Mouse (Mus musculus) forebrain, embryonic 12.5 days (tissue): ENCODE results near the gene Trim14. TPM values are rescaled to one million over a fixed set of nuclear protein-coding genes. Genes with fewer than 3 reads are reported as not detected.

Source experiments
- ATAC-seq: fragments of 200-750 bp; cut with Nextera tagmentation; 2 replicates; pipeline ENCODE4 v1.8.0; 2017; ENCODE audit warnings: moderate TSS enrichment; ENCODE audit not compliant: low FRiP score
- H3K27ac ChIP-seq: fragments of 300-500 bp; sonication (generic); 2 replicates; pipeline ENCODE4 v1.5.1; 2016; ENCODE audit warnings: mild to moderate bottlenecking
- H3K27me3 ChIP-seq: fragments of 300-500 bp; sonication (generic); 2 replicates; pipeline ENCODE4 v1.6.1; 2016; ENCODE audit warnings: mild to moderate bottlenecking
- H3K36me3 ChIP-seq: fragments of 300-500 bp; sonication (generic); replicated peaks from 2 replicates; pipeline ENCODE4 v1.6.1; 2016; ENCODE audit warnings: mild to moderate bottlenecking
- H3K4me1 ChIP-seq: fragments of 300-500 bp; sonication (generic); 2 replicates; pipeline ENCODE4 v1.6.1; 2016
- H3K4me2 ChIP-seq: fragments of 300-500 bp; sonication (generic); 2 replicates; pipeline ENCODE4 v1.6.1; 2016; ENCODE audit warnings: mild to moderate bottlenecking, moderate library complexity
- H3K4me3 ChIP-seq: fragments of 300-500 bp; sonication (generic); replicated peaks from 2 replicates; pipeline ENCODE4 v1.5.1; 2016; ENCODE audit warnings: mild to moderate bottlenecking
- H3K9ac ChIP-seq: fragments of 300-500 bp; sonication (generic); 2 replicates; pipeline ENCODE4 v1.6.1; 2016; ENCODE audit warnings: mild to moderate bottlenecking
- H3K9me3 ChIP-seq: fragments of 300-500 bp; sonication (generic); 2 replicates; pipeline ENCODE4 v1.6.1; 2016
- WGBS: fragments of 180-500 bp; shearing (Covaris S2); methylation state at CpG from one replicate; pipeline ENCODE4 v1.1.7; 2016; 5-methylcytosine and 5-hydroxymethylcytosine counted together
- polyA plus RNA-seq: library from polyadenylated mRNA; unstranded; fragments of >200 nt; fragmentation: Nextera tagmentation; extraction: Ambion mirVana; gene quantifications from 2 replicates; pipeline ENCODE4 v1.2.1, GENCODE M21; 2016

Gene Trim14
- polyA plus RNA-seq, 1 experiment from 2014 or later: 1.7 TPM

DNA sequence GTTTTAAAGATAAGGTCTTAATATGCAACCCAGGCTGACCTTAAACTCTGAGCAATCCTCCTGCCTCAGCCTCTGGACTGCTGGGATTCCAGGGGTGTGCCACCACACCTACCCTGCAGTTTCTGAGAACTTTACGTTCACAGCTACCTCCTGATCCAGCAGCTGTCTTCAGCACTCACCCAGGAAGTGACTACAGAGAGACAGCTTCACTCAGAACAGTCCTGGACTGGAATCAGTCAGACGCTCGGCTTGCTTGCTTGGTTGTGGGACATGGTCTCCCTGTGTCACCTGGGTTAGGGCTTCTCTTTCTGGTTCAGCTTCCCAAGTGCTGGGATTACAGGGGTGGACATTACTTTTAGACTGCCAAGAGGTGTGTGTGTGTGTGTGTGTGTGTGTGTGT lies 21.0 kb upstream of the Trim14 start:
- WGBS: 84% methylated on average over 3 of the region's 3 CpGs
- Histone ChIP-seq H3K9me3 (no peaks in the 10 kb centered on the region), H3K27ac (no peak overlapping the region), H3K27me3 (no peaks in the 10 kb centered on the region), H3K9ac (no peak overlapping the region), H3K4me3 (no peak overlapping the region), H3K36me3 (no peaks in the 10 kb centered on the region), H3K4me1 (no peaks in the 10 kb centered on the region), H3K4me2 (no peak overlapping the region)
- ATAC-seq: no peak

DNA sequence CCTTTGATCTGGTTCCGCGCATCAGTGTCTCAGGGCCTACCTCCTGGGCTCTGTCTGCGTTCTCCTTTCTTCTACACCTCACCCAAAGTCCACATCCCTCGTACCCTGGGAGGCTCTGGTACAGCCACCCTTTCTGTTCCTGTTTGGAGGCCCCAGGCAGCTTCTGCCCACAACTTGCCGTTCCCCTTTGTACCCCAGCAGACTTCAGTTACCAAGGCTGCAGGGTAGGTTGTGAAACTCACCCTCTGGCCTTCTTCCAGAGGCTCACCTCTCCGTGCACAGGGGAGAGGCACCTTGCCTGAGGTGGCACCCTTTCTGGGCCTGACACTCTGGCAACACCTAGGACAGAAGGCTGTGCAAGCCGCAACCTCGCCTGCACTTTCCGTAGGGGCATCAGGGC lies 19.8 kb upstream of the Trim14 start:
- no peak overlapping the region for H3K4me3 ChIP-seq
- no peaks in the 10 kb centered on the region for H3K36me3 ChIP-seq
- H3K4me1 ChIP-seq: no peaks in the 10 kb centered on the region
- 88% methylated on average over 9 of the region's 9 CpGs for whole genome bisulfite sequencing
- H3K4me2 ChIP-seq: no peak overlapping the region
- no peaks in the 10 kb centered on the region for H3K9me3 ChIP-seq
- no peak overlapping the region for H3K9ac ChIP-seq
- H3K27me3 ChIP-seq: no peaks in the 10 kb centered on the region
- no peak for ATAC-seq
- no peak overlapping the region for H3K27ac ChIP-seq

DNA sequence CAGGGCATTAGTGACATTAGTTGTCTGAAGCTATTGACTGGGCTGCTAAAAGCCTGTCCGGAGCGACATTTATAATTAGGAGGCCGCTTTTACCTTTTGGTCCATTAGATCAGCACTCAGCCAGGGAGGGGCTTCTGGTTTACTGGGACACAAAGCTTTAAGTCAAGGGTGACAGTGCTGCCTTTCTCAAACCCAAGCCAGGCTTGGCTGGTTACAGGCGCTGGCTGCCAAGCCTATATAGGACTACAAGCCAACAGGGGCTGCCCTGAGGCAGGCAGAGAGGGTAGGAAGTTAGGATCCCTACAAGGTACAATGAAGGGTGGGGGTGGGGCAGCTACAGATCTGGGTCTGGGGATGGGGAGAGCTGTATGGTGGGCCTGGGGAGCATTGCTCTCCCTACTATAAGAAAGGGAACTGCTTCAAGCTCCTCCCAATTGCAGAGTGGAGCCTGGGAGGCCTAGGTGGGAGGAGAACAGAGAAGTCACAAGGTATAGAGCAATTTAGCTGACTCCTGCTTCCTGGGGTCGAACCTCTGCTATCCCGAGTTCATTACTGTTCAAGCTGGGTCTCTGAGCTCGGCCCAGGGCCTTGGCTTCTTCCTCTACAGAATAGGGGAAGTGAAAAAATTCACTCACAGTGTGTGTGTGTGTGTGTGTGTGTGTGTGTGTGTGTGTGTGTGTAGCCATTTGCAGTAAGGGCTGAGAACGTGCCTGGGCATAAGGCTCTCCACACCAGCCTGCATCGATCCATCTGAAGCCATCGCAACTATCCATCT lies 18.5 kb upstream of the Trim14 start:
- no peaks in the 10 kb centered on the region for H3K9me3 ChIP-seq
- WGBS: 84% methylated on average over 10 of the region's 10 CpGs
- H3K36me3 ChIP-seq: no peaks in the 10 kb centered on the region
- peaks cover 5% of the 10 kb centered on the region for H3K4me1 ChIP-seq
- no peak overlapping the region for H3K27ac ChIP-seq
- ATAC-seq: no peak
- no peaks in the 10 kb centered on the region for H3K27me3 ChIP-seq
- H3K4me3 ChIP-seq: no peak overlapping the region
- no peak overlapping the region for H3K4me2 ChIP-seq
- no peak overlapping the region for H3K9ac ChIP-seq

DNA sequence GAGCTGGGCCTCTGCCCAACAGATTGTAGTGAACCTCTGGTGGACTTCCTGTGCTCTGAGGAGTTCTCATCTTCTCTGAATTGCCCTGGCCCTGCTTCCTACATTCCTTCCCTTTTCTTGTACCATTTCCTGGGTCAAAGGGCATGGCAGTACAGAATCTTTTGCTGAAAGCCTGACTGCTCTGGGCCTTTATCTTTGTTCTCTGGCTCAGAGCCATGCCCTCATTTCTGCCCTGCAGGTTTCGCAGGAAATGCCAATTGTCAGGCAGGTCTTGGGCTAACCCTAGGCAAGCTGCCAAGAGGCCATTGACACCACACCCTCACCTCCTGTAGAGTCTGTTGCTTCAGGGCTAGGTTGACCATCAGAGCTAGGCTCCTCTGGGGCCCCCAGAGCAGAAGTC lies 17.9 kb upstream of the Trim14 start:
- Histone ChIP-seq H3K4me2 (no peak overlapping the region), H3K4me3 (no peak overlapping the region), H3K4me1 (peaks cover 5% of the 10 kb centered on the region), H3K9me3 (no peaks in the 10 kb centered on the region), H3K36me3 (no peaks in the 10 kb centered on the region), H3K27ac (no peak overlapping the region), H3K27me3 (no peaks in the 10 kb centered on the region), H3K9ac (no peak overlapping the region)
- no peak for ATAC-seq
- WGBS: 57% methylated on average over 1 of the region's 1 CpGs

DNA sequence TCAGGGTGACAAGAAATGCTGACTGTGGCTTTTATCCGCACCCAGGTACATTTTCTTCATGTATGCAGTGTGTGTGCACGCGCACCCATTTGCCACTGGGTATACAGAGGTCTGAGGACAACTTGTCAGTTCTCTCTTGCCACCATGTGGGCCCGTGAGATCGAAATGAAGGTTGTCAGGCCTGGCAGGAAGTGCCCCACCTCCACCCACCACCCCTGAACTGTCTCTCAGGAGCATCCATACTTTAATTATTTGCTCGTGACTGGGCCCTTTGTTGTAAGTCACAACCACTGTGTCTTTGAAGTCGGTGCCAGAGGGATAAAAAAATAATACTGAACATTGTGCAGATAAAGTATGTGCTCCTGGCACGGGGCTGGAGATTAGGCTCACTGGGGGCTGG lies 14.5 kb upstream of the Trim14 start:
- Histone ChIP-seq H3K36me3 (no peaks in the 10 kb centered on the region), H3K4me2 (no peak overlapping the region), H3K4me3 (no peak overlapping the region), H3K4me1 (peaks cover 5% of the 10 kb centered on the region), H3K27ac (no peak overlapping the region), H3K27me3 (0 out of 2 replicates have a peak, but pooled peaks cover 4% of the 10 kb centered on the region), H3K9me3 (no peaks in the 10 kb centered on the region), H3K9ac (no peak overlapping the region)
- WGBS: 58% methylated on average over 8 of the region's 8 CpGs
- no peak for ATAC-seq

DNA sequence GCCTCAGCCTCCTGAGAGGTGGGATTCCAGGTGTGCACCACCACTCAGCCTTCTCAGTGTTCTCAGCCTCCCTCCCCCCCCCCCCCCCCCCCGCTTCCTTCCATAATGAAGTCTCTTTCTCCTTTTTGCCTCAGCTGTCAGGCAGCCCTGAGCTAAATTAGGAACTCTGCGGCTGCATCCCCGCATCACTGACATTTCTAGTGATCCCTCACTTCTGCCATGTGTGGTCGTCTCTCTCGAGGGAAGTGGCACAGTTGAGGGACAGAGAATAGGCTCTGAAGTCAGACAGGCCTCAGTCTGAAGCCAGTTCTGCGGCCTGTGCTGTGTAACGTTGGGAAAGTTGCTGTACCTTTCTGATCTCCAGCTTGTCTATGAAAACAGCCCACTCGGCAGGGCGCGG lies 14.0 kb upstream of the Trim14 start:
- no peaks in the 10 kb centered on the region for H3K9me3 ChIP-seq
- H3K36me3 ChIP-seq: no peaks in the 10 kb centered on the region
- no peak for ATAC-seq
- no peak overlapping the region for H3K9ac ChIP-seq
- WGBS: 83% methylated on average over 9 of the region's 10 CpGs
- no peak overlapping the region for H3K4me3 ChIP-seq
- no peak overlapping the region for H3K27ac ChIP-seq
- no peak overlapping the region for H3K4me2 ChIP-seq
- H3K27me3 ChIP-seq: 0 out of 2 replicates have a peak, but pooled peaks cover 4% of the 10 kb centered on the region
- peaks cover 5% of the 10 kb centered on the region for H3K4me1 ChIP-seq

DNA sequence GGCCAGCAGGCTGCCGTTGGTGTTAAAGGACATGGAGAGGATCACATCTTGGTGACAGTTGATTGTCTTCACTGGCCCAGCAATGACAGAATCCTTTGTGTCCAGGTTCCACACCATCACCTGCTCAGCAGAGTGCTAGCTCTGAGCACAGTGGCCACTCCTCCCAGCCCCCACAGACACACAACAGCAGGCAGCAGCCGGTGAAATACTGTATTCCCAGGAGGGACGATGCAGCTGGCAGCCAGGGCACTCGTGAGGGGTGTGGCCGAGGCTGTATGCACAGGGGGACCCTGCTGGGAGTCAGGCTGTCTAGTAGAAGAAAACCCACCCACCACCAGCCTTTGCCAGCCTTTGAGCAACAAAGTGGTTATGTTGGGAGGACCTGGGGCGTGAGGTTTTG lies 10.8 kb upstream of the Trim14 start:
- WGBS: 52% methylated on average over 6 of the region's 6 CpGs

DNA sequence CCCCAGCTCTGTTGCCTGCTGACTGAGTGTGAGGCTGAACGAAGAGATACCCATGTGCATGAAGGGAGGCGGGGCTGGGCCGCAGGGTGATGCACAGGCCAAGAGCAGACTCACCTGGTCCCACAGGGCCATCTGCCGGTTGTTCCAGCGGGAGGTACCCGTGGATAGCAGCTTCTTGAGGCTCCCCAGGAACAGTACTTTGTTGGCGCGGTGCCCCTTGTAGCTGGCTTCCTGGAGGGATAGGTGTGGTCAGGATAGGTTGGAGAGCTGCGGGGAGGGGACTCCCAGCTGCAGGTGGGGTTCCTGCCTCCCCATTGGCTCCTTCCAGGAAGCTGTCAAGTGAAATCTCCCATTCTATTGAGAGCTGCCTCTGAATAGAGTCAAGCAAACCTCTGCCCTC lies 9.6 kb upstream of the Trim14 start:
- Histone ChIP-seq H3K9me3 (no peaks in the 10 kb centered on the region), H3K9ac (no peak overlapping the region), H3K4me2 (no peak overlapping the region), H3K36me3 (no peaks in the 10 kb centered on the region), H3K4me3 (no peak overlapping the region), H3K27ac (no peak overlapping the region), H3K4me1 (peaks cover 5% of the 10 kb centered on the region), H3K27me3 (0 out of 2 replicates have a peak, but pooled peaks cover 4% of the 10 kb centered on the region)
- no peak for ATAC-seq
- 16% methylated on average over 9 of the region's 9 CpGs for WGBS

More for the DNA sequence above, 10.8 kb upstream of the Trim14 start:
- Histone ChIP-seq H3K9me3 (no peaks in the 10 kb centered on the region), H3K9ac (no peak overlapping the region), H3K4me2 (no peak overlapping the region), H3K4me1 (peaks cover 5% of the 10 kb centered on the region), H3K27ac (no peak overlapping the region), H3K27me3 (0 out of 2 replicates have a peak, but pooled peaks cover 4% of the 10 kb centered on the region), H3K36me3 (no peaks in the 10 kb centered on the region), H3K4me3 (no peak overlapping the region)
- ATAC-seq: 0 out of 2 replicates have a peak, but pooled peaks have one; percentile 20

DNA sequence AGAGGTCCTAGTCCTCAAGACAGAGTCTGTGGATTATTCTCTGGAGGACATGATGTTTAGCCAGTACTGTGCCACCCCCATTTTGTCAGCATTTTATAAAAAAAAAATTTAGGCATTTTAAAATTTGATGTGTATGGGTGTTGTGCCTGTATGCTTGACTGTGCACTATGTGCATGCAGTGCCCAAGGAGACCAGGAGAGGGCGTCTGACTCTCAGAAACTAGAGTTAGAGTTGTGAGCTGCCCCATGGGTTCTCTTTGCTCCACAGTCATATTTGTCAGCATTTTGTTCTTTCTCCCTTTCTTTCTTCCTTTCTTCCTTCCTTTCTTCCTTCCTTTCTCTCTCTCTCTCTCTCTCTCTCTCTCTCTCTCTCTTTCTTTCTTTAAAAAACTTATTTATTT lies 8.4 kb upstream of the Trim14 start:
- no peak for ATAC-seq
- H3K9ac ChIP-seq: no peak overlapping the region
- WGBS: 43% methylated on average over 1 of the region's 1 CpGs
- no peaks in the 10 kb centered on the region for H3K36me3 ChIP-seq
- no peaks in the 10 kb centered on the region for H3K4me1 ChIP-seq
- H3K4me2 ChIP-seq: no peak overlapping the region
- H3K9me3 ChIP-seq: no peaks in the 10 kb centered on the region
- no peak overlapping the region for H3K4me3 ChIP-seq
- H3K27ac ChIP-seq: no peak overlapping the region
- H3K27me3 ChIP-seq: peaks cover 4% of the 10 kb centered on the region; the same call in 1 of the 2 replicates

DNA sequence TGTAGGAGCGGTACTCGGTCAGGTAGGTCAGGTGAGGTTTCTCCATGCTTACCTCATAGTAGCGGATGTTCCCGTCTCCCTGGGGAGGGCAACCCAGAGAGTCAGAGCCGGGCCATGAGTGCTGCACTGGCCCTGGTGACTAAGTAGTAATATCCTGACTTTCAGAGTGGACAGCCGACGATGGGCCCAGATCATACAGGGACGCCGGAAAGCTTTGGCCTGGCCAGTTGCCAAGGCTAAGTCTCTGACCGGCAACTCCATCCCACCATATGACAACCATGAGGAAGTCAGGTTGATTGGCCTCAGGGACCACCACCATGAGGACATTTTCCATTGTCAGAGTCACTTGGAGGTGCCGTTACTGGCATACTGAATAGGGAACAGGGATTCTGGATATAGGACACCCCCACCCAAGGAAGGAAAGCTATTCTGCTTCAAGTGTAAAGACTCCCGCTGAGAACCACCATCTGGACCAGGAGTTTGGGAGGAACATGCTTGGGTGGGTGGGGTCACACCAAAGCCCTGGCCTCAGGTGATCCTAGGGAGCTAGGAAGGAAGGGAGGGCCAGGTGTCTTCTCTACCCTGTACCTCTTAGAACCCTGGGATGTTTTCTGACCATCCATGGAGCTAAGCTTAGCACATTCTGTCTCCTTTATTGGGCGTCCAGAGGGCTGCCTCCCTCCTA lies 7.6 kb upstream of the Trim14 start:
- Histone ChIP-seq H3K9me3 (no peaks in the 10 kb centered on the region), H3K4me2 (no peak overlapping the region), H3K9ac (no peak overlapping the region), H3K4me1 (no peaks in the 10 kb centered on the region), H3K27me3 (peaks cover 4% of the 10 kb centered on the region; the same call in 1 of the 2 replicates), H3K27ac (no peak overlapping the region), H3K4me3 (no peak overlapping the region), H3K36me3 (no peaks in the 10 kb centered on the region)
- ATAC-seq: no peak
- 96% methylated on average over 13 of the region's 13 CpGs for WGBS

DNA sequence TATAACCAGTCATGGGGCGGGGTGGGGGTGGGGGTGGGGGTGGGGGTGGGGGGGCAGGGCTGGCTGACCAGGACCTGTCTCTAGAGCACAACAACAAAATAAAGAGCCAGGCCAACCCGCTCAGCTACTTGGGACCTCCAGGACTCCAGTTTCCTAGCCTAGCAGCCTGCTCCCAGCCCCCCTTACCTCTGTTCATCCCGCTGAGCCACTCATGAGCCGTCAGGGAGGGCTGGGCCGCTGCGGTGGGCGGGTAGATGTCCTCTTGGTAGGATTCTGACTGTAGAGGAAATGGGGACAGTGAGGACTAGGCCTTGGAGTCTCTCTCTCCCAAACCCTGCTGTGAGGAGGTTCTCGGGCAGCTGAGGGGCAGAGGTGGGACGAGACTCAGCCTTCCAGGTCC lies 5.8 kb upstream of the Trim14 start:
- H3K4me2 ChIP-seq: no peak overlapping the region
- no peak overlapping the region for H3K9ac ChIP-seq
- peaks cover 16% of the 10 kb centered on the region for H3K27me3 ChIP-seq
- ATAC-seq: no peak
- WGBS: 40% methylated on average over 9 of the region's 9 CpGs
- no peak overlapping the region for H3K27ac ChIP-seq
- H3K4me1 ChIP-seq: no peaks in the 10 kb centered on the region
- no peaks in the 10 kb centered on the region for H3K9me3 ChIP-seq
- H3K36me3 ChIP-seq: no peaks in the 10 kb centered on the region
- H3K4me3 ChIP-seq: no peak overlapping the region

DNA sequence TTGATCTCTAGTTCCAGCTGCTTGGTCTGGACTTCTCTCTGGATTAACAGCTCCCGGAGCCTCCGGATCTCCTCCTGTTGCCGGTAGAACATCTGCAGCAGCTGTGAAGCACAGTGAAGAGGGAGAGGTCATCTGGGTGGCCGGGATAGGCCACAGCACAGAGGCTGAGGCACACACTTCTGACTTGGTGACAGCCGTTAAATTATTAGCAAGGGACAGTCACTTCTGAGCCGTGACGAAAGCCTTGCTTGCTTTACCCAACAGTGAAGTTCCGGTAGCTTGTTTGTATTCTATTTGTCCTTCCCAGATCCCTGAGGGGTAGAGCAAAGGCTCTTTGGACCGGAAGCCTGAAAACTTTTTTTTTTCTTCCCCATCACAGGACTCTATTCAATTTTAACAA lies 3.2 kb upstream of the Trim14 start:
- no peak for ATAC-seq
- Histone ChIP-seq H3K4me3 (no peak overlapping the region), H3K4me1 (peaks cover 9% of the 10 kb centered on the region; the same call in 1 of the 2 replicates), H3K9ac (no peak overlapping the region), H3K27me3 (peaks cover 42% of the 10 kb centered on the region), H3K36me3 (no peaks in the 10 kb centered on the region), H3K9me3 (no peaks in the 10 kb centered on the region), H3K4me2 (no peak overlapping the region), H3K27ac (no peak overlapping the region)
- WGBS: 73% methylated on average over 9 of the region's 9 CpGs
